Mouse (Mus musculus): ENCODE data around the gene Igsf3.

Gene Igsf3

DNA sequence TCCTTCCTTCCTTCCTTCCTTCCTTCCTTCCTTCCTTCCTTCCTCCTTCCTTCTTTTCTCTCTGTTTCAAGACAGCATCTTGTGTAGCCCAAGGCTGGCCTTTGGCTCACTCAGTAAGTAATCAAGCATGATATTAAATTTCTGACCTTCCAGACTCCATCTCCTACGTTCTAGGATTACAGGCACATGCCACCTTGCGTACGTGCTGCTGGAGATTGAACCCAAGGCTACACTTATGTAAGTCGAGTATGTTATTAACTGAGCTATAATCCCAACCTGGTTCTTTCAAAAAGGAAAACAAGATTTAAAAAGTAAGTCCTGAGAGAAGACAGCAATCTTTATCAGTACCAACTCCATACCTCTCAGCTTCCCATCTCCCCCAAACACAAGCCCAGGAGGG is 124.7 kb downstream of the Igsf3 start:
- DNase-seq (ENCODE audit: low spot score in 2 of 2): no peak

DNA sequence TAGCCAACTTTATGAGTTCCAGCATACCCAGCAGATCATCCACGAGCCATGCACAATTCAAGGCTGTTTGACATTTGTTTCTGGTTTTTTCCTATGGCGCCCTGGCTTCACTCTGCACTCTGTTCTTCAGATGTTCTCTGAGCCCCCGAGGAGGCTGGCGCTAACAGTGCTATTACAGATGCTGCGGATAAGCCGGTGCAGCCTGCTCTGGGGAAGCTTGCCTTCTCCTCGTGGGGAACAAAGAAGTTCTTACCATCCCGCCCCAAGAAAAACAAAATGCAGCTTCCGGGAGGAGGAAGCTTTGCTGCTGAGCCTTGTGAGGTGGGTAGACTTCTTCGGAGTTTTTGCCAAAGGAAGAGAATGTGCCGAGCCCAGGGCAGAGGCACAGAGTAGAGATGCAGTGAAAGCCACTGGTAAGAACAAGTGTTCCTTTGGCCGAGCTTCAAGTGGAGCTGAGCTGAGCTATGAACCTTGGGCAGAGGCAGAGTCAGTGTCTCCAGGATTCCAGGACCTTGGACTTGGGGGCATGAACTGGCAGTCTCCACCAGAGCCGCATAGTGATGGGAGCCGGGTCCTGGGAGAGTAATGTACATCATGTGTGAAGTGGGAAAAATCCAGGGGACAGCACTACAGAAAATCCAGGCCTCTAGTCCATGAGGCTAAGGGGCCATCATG is 125.3 kb downstream of the Igsf3 start:
- DNase-seq (ENCODE audit: low spot score in 2 of 2): peak; percentile 30 to 48

DNA sequence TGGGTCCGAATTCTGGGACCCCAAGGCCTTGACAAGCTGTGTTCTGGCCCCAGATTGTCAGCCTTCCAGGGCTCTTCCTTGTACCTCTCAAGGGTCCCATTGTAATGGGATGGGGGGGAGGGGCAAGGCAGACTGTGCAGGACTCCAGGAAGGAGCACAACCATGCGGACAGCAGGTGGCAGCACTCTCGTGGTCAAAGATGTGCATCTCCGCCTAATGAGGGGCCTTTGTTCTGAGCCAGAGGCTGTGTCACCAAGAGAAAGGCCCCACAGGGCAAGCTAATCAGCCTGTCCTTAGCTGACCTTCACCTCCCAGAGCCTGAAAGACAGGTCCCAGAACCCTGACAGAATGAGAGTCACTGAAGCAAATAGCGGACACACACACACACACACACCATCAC is 129.3 kb downstream of the Igsf3 start:
- peak; percentile 42 to 76 for DNase-seq (ENCODE audit: low spot score in 2 of 2)

DNA sequence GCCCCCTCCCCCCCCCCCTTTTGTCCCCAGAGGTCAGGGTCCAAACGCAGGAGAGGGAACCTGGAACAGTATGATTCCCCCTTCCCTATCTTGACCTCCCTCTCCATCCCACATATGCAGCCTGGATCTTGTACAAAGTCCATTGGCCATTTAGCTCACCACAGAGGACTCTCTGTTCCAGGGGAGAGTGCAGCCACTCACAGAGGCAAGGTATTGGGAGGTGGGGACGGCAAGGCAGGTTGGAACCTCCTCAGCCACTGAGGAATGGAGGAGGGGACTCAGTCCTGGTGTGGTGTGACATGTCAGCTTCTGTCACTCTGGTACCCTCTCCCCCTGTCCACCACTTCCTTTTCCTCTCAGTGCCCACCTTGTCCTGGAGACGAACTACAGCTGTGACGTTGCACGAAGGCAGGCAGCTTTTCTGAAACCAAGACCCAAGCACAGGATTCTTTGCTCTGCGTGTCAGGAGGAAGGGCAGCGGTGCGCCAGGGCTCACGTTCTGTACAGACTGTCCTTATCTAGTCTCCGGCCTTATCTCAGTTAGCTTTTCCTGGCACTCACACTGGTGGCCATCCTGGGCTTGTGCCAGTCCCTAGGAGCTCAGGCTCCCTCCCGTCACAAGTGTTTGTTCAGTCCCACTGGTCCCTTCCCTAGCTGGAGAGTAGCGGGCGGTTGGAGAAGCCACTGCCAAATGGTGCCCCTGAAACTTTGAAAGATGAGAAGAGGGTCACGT is 130.3 kb downstream of the Igsf3 start:
- no peak for DNase-seq (ENCODE audit: low spot score in 2 of 2)

DNA sequence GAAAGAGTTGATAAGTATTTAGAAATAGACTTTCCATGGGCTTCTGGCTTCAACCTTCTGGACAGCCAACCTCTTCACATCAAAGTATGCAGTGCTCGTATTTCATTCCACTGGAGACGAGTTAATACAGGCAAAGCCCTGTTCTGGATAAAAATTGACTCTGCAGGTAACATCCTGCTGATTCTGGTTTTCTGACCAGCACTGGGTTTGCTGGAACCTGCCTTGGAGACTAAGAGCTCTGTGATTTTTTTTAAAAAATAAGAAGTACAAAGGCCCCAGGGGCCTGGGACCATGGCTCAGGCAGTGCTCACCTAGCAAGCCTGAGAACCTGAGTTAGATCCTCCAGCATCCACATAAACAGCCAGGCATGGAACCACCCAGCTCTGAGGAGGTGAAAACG is 130.9 kb downstream of the Igsf3 start:
- DNase-seq (ENCODE audit: low spot score in 2 of 2): no peak

DNA sequence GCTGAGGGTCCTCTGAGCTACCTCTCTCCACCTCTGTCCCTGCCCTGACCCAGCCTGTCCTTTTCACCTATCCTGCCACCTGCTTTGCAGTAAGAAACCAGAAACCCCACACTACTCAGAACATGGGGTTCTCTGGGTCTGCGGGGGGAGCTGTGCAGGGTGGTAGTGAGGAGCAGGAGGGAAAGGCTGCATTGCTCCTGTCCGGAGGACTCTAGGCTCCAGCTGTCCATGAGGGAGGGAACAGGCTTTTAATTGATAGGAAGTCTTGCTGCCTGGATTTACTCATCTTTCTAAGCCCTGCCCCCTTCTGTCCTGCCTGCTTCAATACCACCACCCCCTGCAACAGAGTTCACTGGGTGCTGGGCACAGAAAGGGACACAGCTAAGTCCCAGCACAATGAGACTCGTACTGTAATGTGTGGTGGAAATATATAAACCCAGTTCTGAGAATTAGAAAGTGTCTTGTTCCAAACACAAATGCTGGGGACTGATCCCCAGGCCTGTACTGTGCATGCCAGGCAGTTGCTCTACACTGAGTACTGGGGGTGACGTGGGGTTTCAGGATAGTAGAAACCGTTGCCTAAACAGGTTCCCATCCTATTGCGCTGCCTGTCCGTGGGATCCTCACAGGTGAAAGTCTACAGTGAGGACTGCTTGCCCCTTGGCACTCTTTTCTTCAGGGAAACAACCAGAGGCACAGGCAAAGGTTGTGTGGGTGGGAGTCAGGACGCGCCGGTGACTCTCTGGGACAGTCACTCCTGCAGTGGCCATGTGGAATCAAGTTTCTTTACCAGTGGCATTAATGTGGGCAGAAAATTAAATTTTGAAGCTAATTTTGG is 133.0 kb downstream of the Igsf3 start:
- DNase-seq (ENCODE audit: low spot score in 2 of 2): no peak

DNA sequence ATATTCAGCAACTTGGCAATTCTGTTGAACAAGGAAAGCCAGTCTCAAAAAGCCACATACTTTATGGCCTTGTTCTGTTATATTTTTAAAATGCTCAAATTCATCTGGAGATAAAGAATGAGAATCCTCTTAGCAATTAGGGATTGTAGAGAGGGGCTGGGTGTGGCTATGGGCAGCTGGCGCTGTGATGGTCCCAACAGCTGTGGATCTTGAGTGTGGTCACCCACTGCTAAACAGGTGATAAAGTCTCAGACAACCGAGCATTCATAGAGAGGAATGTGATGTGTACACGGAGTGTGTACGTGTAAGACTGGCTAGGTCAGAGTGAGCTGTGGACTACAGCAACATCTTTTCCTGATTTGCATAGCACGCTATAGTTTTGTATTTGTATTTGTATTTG is 133.7 kb downstream of the Igsf3 start:
- DNase-seq (ENCODE audit: low spot score in 2 of 2): no peak
